Mouse (Mus musculus): ENCODE data around the gene Gm16442.
"Not testable (repeated sequence)": the region's sequence is repeated elsewhere in the genome, so short reads cannot be mapped to it uniquely, and the experiment has no call there.

DNA sequence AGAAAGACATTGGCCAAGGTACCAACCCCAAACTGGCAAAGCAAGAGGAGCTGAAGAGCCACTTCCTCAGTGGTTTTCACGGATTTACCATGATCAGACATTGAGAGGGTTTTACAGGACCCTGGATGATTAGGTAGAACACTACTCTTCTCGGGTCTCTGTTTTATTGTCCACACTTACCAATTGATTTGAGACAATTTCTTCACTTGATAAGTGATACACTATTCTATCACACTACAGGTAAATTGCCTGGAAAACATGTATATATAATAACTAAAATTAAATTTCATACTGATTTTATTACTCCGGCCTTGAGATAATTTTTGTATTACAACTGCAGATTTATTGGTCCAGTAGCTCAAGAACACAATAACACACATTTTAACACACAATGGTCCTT, 45.9 kb upstream of the Gm16442 start, which contains the start of gene Vmn1r94:
- TF ChIP-seq CTCF (IDR thresholded peaks at IDR 0.05); POLR2A (IDR thresholded peaks at IDR 0.05; ENCODE audit: insufficient read depth, low read depth, low read length); EP300 (IDR thresholded peaks at IDR 0.05; ENCODE audit: insufficient read depth, low read depth, low read length): not testable (repeated sequence)

Data from heart, adult 2 months (tissue).